Mouse (Mus musculus): ENCODE measurements around the gene Tshb. TPM values are rescaled to one million over a fixed set of nuclear protein-coding genes. Genes with fewer than 3 reads are reported as not detected.

Gene Tshb
- total and polyA plus RNA-seq, 2 experiments from 2014 or later, result 0.71 TPM; not detected in 1

DNA sequence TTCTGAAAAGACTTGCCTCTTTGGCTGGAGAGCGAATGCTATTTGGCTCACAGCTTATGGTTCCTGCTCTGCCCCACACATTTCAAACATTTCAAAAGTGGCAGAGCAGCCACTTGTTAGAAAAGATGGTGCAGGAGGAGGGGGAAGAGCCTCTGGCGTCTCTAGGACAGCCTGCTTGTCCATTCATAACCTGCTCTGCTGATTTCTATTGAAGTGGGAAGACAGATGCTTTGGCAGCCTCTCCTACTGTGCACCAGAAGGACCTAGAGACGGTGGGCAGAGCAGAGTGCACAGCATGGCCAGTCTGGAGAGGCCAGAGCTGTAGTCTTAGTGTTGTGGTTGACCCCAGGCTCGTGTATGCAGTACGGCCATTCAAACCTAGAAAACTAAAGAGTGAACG, 43.6 kb downstream of the Tshb start:
- 52% methylated on average over 6 of the region's 6 CpGs for WGBS

DNA sequence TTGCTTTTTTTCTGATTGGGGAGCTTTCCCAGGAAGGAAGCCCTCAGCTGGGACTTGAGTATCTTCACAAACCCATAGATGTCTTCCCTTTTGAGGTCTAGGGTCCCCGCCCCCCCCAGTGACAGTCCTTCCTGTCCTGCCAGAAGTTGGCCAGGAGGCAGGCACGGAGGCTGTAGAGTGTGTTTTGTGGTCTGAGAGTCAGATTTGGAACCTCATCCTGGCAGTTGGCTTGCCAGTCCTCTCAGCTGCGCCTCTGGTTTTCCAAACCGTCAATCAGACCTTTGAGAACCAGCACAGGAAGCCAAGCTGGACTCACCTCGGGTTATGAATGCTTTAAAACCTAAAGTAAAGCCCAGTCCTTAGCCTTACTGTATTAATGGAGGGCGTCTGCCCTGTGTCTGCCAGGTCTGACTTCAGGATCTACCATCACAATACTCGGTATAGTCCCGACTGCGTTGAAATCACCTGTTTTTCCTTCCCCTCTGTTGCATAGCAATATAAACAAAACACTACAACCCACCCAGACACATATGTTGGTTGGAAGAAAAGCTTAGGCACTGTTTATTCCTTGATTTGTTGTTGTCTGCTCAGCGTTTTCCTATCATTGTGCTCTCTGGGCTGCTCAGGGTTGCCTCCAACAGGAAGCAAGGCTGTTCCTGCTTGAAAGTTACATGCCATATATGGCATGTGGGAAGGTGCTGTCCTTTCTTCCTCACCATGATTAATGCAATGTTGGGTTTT, 44.2 kb downstream of the Tshb start:
- 75% methylated on average over 10 of the region's 10 CpGs for WGBS
- TF ChIP-seq CTCF (IDR thresholded peaks at IDR 0.05; ENCODE audit: low read depth), result no peak
- no peak overlapping the region for H3K4me2 ChIP-seq (ENCODE audit: low read depth, low read length)
- no peak overlapping the region for H3K4me3 ChIP-seq (ENCODE audit: low read length)
- no peaks in the 10 kb centered on the region for H3K9me3 ChIP-seq (ENCODE audit: low read length)
- peaks cover 26% of the 10 kb centered on the region for H3K4me1 ChIP-seq (ENCODE audit: insufficient read depth, low read length)
- ATAC-seq, result no peak
- H3K27ac ChIP-seq, result no peak overlapping the region
- H3K9ac ChIP-seq (replicated peaks; ENCODE audit: low read length), result no peak overlapping the region
- no peak for DNase-seq (ENCODE audit: low spot score)
- no peaks in the 10 kb centered on the region for H3K36me3 ChIP-seq (ENCODE audit: insufficient read depth, low read length)
- no peaks in the 10 kb centered on the region for H3K27me3 ChIP-seq (ENCODE audit: insufficient read depth, low read length)

More for the DNA sequence above, 43.6 kb downstream of the Tshb start:
- no peak overlapping the region for H3K4me2 ChIP-seq (ENCODE audit: low read depth, low read length)
- H3K36me3 ChIP-seq (ENCODE audit: insufficient read depth, low read length), result no peaks in the 10 kb centered on the region
- H3K4me3 ChIP-seq (ENCODE audit: low read length), result no peak overlapping the region
- peak overlapping the region; percentile 1; the same call in 1 of the 2 replicates for H3K27ac ChIP-seq
- ATAC-seq, result no peak
- peaks cover 26% of the 10 kb centered on the region for H3K4me1 ChIP-seq (ENCODE audit: insufficient read depth, low read length)
- H3K9ac ChIP-seq (replicated peaks; ENCODE audit: low read length), result no peak overlapping the region
- no peaks in the 10 kb centered on the region for H3K27me3 ChIP-seq (ENCODE audit: insufficient read depth, low read length)
- DNase-seq (ENCODE audit: low spot score), result peak; percentile 37
- H3K9me3 ChIP-seq (ENCODE audit: low read length), result no peaks in the 10 kb centered on the region
- TF ChIP-seq CTCF (IDR thresholded peaks at IDR 0.05; ENCODE audit: low read depth), result no peak

DNA sequence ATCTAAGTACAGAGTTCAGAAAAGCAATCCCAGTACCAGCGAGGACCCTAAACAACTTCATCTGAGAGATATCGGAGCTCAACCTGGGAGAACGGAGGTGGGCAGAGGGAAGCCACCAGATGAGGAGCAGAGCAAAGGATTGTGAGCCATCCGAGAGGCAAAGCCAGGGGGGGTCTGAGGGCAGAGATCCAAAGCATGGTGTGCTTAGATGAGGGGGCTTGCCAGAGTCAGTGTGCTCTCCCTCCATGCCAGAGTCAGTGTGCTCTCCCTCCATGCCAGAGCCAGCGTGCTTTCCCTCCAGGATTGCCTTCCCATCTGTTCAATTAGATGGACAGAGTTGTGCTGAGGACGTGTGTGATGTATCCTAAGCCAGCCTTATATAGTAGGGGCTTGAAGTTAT, 45.4 kb downstream of the Tshb start:
- H3K27ac ChIP-seq, result no peak overlapping the region
- H3K36me3 ChIP-seq (ENCODE audit: insufficient read depth, low read length), result no peaks in the 10 kb centered on the region
- no peak overlapping the region for H3K4me3 ChIP-seq (ENCODE audit: low read length)
- H3K4me2 ChIP-seq (ENCODE audit: low read depth, low read length), result 0 out of 2 replicates have a peak overlapping the region, but pooled peaks have one; percentile 5
- no peak for ATAC-seq
- H3K4me1 ChIP-seq (ENCODE audit: insufficient read depth, low read length), result peaks cover 26% of the 10 kb centered on the region
- no peaks in the 10 kb centered on the region for H3K27me3 ChIP-seq (ENCODE audit: insufficient read depth, low read length)
- DNase-seq (ENCODE audit: low spot score), result peak; percentile 26
- H3K9me3 ChIP-seq (ENCODE audit: low read length), result no peaks in the 10 kb centered on the region
- no peak for TF ChIP-seq CTCF (IDR thresholded peaks at IDR 0.05; ENCODE audit: low read depth)
- no peak overlapping the region for H3K9ac ChIP-seq (replicated peaks; ENCODE audit: low read length)
- 62% methylated on average over 6 of the region's 6 CpGs for WGBS

DNA sequence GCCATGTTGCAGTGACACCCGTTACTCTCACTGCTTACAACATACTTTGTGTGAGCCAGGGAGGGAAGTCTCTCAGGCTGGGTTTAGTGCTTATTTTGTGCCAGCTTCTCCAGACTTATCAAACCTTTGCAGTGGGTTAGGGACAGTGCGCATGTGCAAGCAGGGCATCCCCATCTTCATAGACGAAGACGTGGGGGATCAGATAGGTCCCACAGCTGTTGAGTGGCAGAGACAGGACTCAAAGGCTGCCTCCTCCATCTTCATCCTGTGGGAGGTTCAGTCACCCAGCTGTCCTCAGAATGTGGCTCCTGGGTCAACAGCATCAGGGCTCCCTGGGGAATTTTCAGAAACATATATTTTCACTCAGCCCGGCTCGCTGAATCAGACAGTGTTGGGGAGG, 46.1 kb downstream of the Tshb start:
- ATAC-seq, result no peak
- no peak overlapping the region for H3K4me3 ChIP-seq (ENCODE audit: low read length)
- WGBS, result 89% methylated on average over 6 of the region's 6 CpGs

DNA sequence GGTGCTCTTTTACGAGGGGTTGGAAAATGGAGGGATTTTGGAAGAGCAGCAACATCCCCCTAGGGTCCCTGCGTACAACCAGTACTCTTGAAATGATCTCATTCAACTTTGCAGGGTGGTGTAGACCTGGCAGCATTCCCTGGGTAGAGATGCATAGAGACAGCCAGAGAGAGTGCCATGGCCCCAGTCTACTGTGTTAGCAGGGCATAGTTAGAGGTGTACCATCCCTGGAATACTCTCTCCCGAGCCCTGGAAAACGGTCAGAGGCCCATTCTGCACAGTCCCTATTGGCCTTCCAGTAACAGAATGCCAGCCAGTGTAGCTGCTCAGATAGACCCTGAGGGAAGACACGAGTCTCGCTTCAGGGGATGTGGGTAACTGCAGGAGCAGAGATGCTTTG, 46.9 kb downstream of the Tshb start:
- Histone ChIP-seq H3K4me3 (ENCODE audit: low read length) (peak overlapping the region; percentile 74), H3K4me1 (ENCODE audit: insufficient read depth, low read length) (peaks cover 26% of the 10 kb centered on the region), H3K4me2 (ENCODE audit: low read depth, low read length) (peak overlapping the region; percentile 66), H3K9ac (replicated peaks; ENCODE audit: low read length) (peak overlapping the region; percentile 72), H3K9me3 (ENCODE audit: low read length) (no peaks in the 10 kb centered on the region), H3K27me3 (ENCODE audit: insufficient read depth, low read length) (no peaks in the 10 kb centered on the region), H3K36me3 (ENCODE audit: insufficient read depth, low read length) (no peaks in the 10 kb centered on the region), H3K27ac (peak overlapping the region; percentile 76)
- TF ChIP-seq CTCF (IDR thresholded peaks at IDR 0.05; ENCODE audit: low read depth), result no peak
- 42% methylated on average over 6 of the region's 6 CpGs for WGBS
- ATAC-seq (peak; percentile 21), DNase-seq (ENCODE audit: low spot score) (no peak)

More for the DNA sequence above, 46.1 kb downstream of the Tshb start:
- Histone ChIP-seq H3K9me3 (ENCODE audit: low read length) (no peaks in the 10 kb centered on the region), H3K4me1 (ENCODE audit: insufficient read depth, low read length) (peaks cover 26% of the 10 kb centered on the region), H3K27me3 (ENCODE audit: insufficient read depth, low read length) (no peaks in the 10 kb centered on the region), H3K36me3 (ENCODE audit: insufficient read depth, low read length) (no peaks in the 10 kb centered on the region), H3K27ac (no peak overlapping the region), H3K9ac (replicated peaks; ENCODE audit: low read length) (no peak overlapping the region), H3K4me2 (ENCODE audit: low read depth, low read length) (no peak overlapping the region)
- no peak for DNase-seq (ENCODE audit: low spot score)
- no peak for TF ChIP-seq CTCF (IDR thresholded peaks at IDR 0.05; ENCODE audit: low read depth)

DNA sequence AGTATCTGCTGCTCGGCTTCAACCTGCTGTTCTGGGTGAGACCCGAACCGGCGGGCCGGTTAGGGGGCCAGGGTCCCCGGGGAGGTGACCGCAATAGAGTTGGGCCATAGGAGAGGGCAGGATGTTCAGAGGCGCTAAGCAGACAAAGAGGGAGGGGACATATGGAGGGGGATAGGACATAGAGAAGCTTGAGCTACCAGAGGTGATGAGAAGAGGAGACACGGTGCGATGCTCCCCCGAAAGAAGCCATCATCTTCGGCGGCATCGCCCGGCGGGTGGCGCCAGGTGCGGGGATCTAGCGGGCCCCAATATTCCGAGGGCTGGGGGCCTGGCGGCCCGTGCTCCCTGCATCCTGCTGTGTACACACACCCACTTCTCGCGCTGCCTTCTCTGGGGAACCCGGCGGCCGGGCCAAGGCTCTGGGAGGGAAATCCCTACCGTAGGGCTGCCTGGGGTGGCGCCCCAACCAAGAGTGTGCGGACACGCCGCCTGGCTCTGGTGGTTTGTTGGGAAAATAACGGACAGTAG, 47.4 kb downstream of the Tshb start:
- no peaks in the 10 kb centered on the region for H3K36me3 ChIP-seq (ENCODE audit: insufficient read depth, low read length)
- peaks cover 26% of the 10 kb centered on the region for H3K4me1 ChIP-seq (ENCODE audit: insufficient read depth, low read length)
- H3K27ac ChIP-seq, result peak overlapping the region; percentile 76
- no peaks in the 10 kb centered on the region for H3K27me3 ChIP-seq (ENCODE audit: insufficient read depth, low read length)
- ATAC-seq (peak; percentile 79), DNase-seq (ENCODE audit: low spot score) (peak; percentile 58)
- H3K4me2 ChIP-seq (ENCODE audit: low read depth, low read length), result peak overlapping the region; percentile 66
- H3K9me3 ChIP-seq (ENCODE audit: low read length), result no peaks in the 10 kb centered on the region
- peak; percentile 24 for TF ChIP-seq CTCF (IDR thresholded peaks at IDR 0.05; ENCODE audit: low read depth)
- H3K4me3 ChIP-seq (ENCODE audit: low read length), result peak overlapping the region; percentile 74
- WGBS, result under 1% methylated on average over 33 of the region's 33 CpGs
- H3K9ac ChIP-seq (replicated peaks; ENCODE audit: low read length), result peak overlapping the region; percentile 72
